Mouse (Mus musculus) bone marrow, adult 2 months (tissue): ENCODE measurements at regions not wholly inside any gene's neighbourhood (a gene's known extent, or its start where the extent isn't known, plus 50 kb on each side); places are given as distances from the start of the nearest gene placed in this dataset.

Experiments
- CTCF ChIP-seq: fragments of 200-500 bp; IDR thresholded peaks from 2 replicates; pipeline ENCODE4 v1.5.1; 2011; ENCODE audit warnings: low read length, control low read depth; ENCODE audit not compliant: control insufficient read depth, insufficient read depth
- POLR2A ChIP-seq: fragments of 200-500 bp; IDR thresholded peaks from 2 replicates; pipeline ENCODE4 v1.6.1; 2011; ENCODE audit warnings: low read depth, mild to moderate bottlenecking, control low read depth, low read length, borderline replicate concordance; ENCODE audit not compliant: control insufficient read depth

- TF ChIP-seq POLR2A = no peak
- TF ChIP-seq CTCF = no peak
Observed at GRCm38 (mm10) chr10:119146342-119146741, 93.5 kb downstream of the Cand1 start.
